Mouse (Mus musculus) embryonic facial prominence, embryonic 12.5 days (tissue): ENCODE data around the gene Defb41. TPM values are rescaled to one million over a fixed set of nuclear protein-coding genes. Genes with fewer than 3 reads are reported as not detected.
"Not testable (repeated sequence)": the region's sequence is repeated elsewhere in the genome, so short reads cannot be mapped to it uniquely, and the experiment has no call there.

ENCODE experiments used
- ATAC-seq: fragments of 200-750 bp; cut with Nextera tagmentation; 2 replicates; pipeline ENCODE4 v1.8.0; 2017; ENCODE audit not compliant: insufficient number of reproducible peaks, insufficient read depth, low FRiP score, low TSS enrichment
- H3K27ac ChIP-seq: fragments of 300-500 bp; sonication (generic); 2 replicates; pipeline ENCODE4 v1.5.1; 2016; ENCODE audit warnings: mild to moderate bottlenecking
- H3K27me3 ChIP-seq: fragments of 300-500 bp; sonication (generic); 2 replicates; pipeline ENCODE4 v1.6.1; 2016; ENCODE audit warnings: mild to moderate bottlenecking, moderate library complexity
- H3K36me3 ChIP-seq: fragments of 300-500 bp; sonication (generic); 2 replicates; pipeline ENCODE4 v1.6.1; 2016; ENCODE audit warnings: mild to moderate bottlenecking
- H3K4me1 ChIP-seq: fragments of 300-500 bp; sonication (generic); 2 replicates; pipeline ENCODE4 v1.6.1; 2016
- H3K4me2 ChIP-seq: fragments of 300-500 bp; sonication (generic); replicated peaks from 2 replicates; pipeline ENCODE4 v1.6.1; 2016; ENCODE audit warnings: mild to moderate bottlenecking, moderate library complexity
- H3K4me3 ChIP-seq: fragments of 300-500 bp; sonication (generic); 2 replicates; pipeline ENCODE4 v1.5.1; 2016; ENCODE audit warnings: mild to moderate bottlenecking
- H3K9ac ChIP-seq: fragments of 300-500 bp; sonication (generic); 2 replicates; pipeline ENCODE4 v1.6.1; 2016; ENCODE audit warnings: mild to moderate bottlenecking, moderate library complexity
- H3K9me3 ChIP-seq: fragments of 300-500 bp; sonication (generic); 2 replicates; pipeline ENCODE4 v1.6.1; 2016; ENCODE audit warnings: mild to moderate bottlenecking, moderate library complexity
- WGBS: fragments of 180-500 bp; shearing (Covaris S2); methylation state at CpG from one replicate; pipeline ENCODE4 v1.1.7; 2016; 5-methylcytosine and 5-hydroxymethylcytosine counted together
- polyA plus RNA-seq: library from polyadenylated mRNA; unstranded; fragments of >200 nt; fragmentation: Nextera tagmentation; extraction: Ambion mirVana; gene quantifications from 2 replicates; pipeline ENCODE4 v1.2.1, GENCODE M21; 2016

Gene Defb41
- not detected in 2 replicates for polyA plus RNA-seq

- H3K4me1 ChIP-seq: no peaks in the 10 kb centered on the region
- no peak within 1 kb of the TSS for H3K4me3 ChIP-seq
- no peaks in the 10 kb centered on the region for H3K27me3 ChIP-seq
- ATAC-seq: no peak
- H3K36me3 ChIP-seq: no peaks in the 10 kb centered on the region
- no peaks in the 10 kb centered on the region for H3K9me3 ChIP-seq
- no peak within 1 kb of the TSS for H3K27ac ChIP-seq
- no peak within 1 kb of the TSS for H3K9ac ChIP-seq
- no peak within 1 kb of the TSS for H3K4me2 ChIP-seq
Observed at GRCm38 (mm10) chr1:18265038-18265437, at the start of gene Defb41. TSS of gene Defb41 (minus strand) at chr1:18265138.

DNA sequence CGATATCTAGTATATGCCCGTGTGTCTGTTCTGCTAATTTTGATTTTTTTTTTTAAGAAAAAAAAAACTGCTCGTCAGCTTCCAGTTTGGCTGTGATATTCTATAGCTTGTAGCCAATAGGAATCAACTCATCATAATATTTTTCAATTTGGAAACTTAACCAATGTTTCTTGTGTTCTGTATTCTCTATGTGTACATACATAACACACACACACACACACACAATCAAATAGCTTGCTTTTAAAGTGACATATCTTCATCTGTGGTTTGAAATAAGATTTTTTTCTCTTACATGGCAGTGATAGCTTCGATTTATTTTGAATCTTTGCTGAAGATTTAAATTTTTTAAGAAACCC is 43.5 kb upstream of the Defb41 start:
- Histone ChIP-seq H3K9me3 (no peaks in the 10 kb centered on the region), H3K4me2 (no peak overlapping the region), H3K27me3 (no peaks in the 10 kb centered on the region), H3K27ac (no peak overlapping the region), H3K4me3 (no peak overlapping the region), H3K36me3 (no peaks in the 10 kb centered on the region), H3K4me1 (no peaks in the 10 kb centered on the region), H3K9ac (no peak overlapping the region)
- 80% methylated on average over 4 of the region's 4 CpGs for WGBS
- ATAC-seq: no peak

DNA sequence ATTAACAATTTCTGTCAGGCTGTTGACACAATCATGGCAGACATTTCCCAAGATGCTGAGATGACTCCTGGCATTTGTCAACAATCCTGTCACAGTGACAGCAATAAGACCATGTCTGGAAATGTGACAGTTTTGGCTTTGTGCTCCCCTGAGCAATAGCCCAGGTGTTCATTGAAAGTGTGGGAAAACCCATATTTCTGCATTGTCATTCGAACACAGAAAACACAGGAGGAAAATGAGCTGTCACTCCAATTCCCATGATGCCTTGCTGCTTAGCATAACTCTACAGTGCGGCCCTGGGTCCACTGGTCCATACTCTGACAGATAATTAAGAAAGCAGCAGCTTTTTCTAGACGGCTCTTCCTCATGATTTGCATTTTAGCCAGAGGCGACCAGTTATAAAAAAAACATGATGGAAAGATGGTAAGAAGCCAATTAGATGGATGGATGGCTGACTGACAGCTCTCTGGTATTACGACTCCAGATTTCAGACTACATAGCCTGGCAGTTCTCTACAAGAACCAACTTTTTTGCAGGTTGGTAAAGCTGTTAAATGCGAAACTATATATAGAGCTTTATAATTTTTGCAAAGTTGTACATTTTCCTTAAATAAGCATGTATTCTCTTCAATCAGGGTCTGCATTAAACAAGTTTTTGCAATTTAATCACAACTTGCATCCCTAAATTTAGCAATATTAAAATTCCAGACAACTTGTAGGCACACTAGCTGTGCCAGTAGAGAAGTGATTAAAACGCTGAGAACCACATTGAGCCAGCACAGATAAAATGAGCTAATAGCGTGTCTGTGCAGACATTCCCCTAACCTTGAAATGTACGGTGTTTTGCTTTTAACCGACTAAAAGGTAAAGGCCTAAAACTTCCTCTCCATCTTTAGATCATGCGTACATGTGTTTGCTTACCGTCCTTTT is 42.9 kb upstream of the Defb41 start:
- no peaks in the 10 kb centered on the region for H3K4me1 ChIP-seq
- H3K27ac ChIP-seq: no peak overlapping the region
- H3K36me3 ChIP-seq: no peaks in the 10 kb centered on the region
- H3K4me2 ChIP-seq: no peak overlapping the region
- no peak for ATAC-seq
- 81% methylated on average over 12 of the region's 12 CpGs for WGBS
- H3K4me3 ChIP-seq: no peak overlapping the region
- H3K27me3 ChIP-seq: no peaks in the 10 kb centered on the region
- H3K9me3 ChIP-seq: no peaks in the 10 kb centered on the region
- H3K9ac ChIP-seq: no peak overlapping the region

- Histone ChIP-seq H3K36me3 (no peaks in the 10 kb centered on the region), H3K27ac (no peak overlapping the region), H3K4me2 (no peak overlapping the region), H3K4me3 (no peak overlapping the region), H3K4me1 (no peaks in the 10 kb centered on the region), H3K9me3 (no peaks in the 10 kb centered on the region), H3K9ac (no peak overlapping the region), H3K27me3 (no peaks in the 10 kb centered on the region)
- no peak for ATAC-seq
- WGBS: 58% methylated on average over 4 of the region's 4 CpGs
Observed at GRCm38 (mm10) chr1:18292515-18292914, 27.6 kb upstream of the Defb41 start.

- H3K27ac ChIP-seq: no peak overlapping the region
- no peaks in the 10 kb centered on the region for H3K36me3 ChIP-seq
- WGBS: 45% methylated on average over 3 of the region's 3 CpGs
- no peaks in the 10 kb centered on the region for H3K27me3 ChIP-seq
- H3K4me3 ChIP-seq: no peak overlapping the region
- H3K4me1 ChIP-seq: no peaks in the 10 kb centered on the region
- H3K9ac ChIP-seq: no peak overlapping the region
- ATAC-seq: no peak
- no peaks in the 10 kb centered on the region for H3K9me3 ChIP-seq
- H3K4me2 ChIP-seq: no peak overlapping the region
Observed at GRCm38 (mm10) chr1:18288860-18289259, 23.9 kb upstream of the Defb41 start.

DNA sequence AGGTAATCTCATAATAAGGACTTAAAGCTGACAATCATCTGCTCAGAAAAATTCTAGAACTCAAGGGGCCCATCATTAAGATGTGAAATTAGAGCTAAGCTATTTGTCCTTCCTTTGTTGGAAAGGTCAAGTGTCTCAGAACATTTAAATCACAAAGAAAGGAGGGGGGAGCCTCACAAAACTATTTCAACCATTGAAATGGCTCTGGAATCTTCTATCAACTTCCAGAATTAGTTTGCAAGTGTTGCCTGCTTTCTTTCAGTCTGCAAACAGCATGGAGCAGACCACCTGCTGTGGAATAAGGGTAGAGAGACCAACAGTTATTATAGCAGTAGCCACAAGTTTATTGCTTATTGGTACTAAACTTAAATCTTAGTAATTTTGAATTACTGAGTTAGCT is 22.4 kb upstream of the Defb41 start:
- Histone ChIP-seq H3K27me3 (no peaks in the 10 kb centered on the region), H3K36me3 (no peaks in the 10 kb centered on the region), H3K4me3 (no peak overlapping the region), H3K9ac (no peak overlapping the region), H3K4me1 (no peaks in the 10 kb centered on the region), H3K27ac (no peak overlapping the region), H3K9me3 (no peaks in the 10 kb centered on the region), H3K4me2 (no peak overlapping the region)
- no peak for ATAC-seq

DNA sequence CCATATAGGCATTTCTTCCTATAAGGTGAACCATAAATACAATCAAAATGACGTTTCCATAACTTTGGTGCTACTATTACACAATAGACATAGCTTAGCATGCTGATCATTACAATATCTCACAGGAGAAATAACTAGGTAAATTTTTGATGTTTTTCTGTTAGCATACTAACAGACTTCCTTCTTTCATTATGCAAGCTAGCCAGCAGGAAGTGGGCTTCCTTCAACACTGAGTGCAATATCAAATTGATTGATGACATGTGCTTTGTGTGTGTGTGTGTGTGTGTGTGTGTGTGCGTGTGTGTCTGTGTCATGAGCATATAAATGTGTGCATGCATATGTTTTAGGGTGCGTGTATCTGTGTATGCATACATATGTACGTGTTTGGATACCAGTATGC is 6.2 kb upstream of the Defb41 start:
- Histone ChIP-seq H3K4me1 (no peaks in the 10 kb centered on the region), H3K36me3 (no peaks in the 10 kb centered on the region), H3K27ac (no peak overlapping the region), H3K9me3 (no peaks in the 10 kb centered on the region), H3K4me3 (no peak overlapping the region), H3K4me2 (no peak overlapping the region), H3K27me3 (no peaks in the 10 kb centered on the region), H3K9ac (no peak overlapping the region)
- ATAC-seq: no peak
- WGBS: 89% methylated on average over 4 of the region's 4 CpGs

DNA sequence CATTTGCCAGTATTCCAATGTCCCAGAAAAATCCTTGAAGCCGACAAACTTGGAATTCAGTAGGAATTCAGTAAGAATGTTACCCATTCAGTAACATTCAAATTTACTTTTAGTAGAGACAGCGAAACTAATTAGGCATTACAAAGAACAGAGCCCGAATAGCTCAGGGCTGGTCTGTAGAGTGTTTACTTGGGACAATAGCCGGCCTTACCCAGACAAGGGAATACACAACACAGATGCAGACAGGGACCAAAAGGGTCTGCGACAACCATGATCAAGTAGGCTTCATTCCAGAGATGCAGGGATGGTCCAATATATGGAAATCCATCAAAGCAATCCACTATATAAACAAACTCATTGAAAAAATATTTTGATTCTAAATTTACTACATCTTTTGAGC is 3.9 kb upstream of the Defb41 start:
- no peaks in the 10 kb centered on the region for H3K36me3 ChIP-seq
- H3K4me1 ChIP-seq: no peaks in the 10 kb centered on the region
- H3K27ac ChIP-seq: no peak overlapping the region
- no peak for ATAC-seq
- H3K4me3 ChIP-seq: no peak overlapping the region
- H3K9ac ChIP-seq: no peak overlapping the region
- WGBS: 63% methylated on average over 5 of the region's 5 CpGs
- H3K4me2 ChIP-seq: no peak overlapping the region
- no peaks in the 10 kb centered on the region for H3K27me3 ChIP-seq
- no peaks in the 10 kb centered on the region for H3K9me3 ChIP-seq

DNA sequence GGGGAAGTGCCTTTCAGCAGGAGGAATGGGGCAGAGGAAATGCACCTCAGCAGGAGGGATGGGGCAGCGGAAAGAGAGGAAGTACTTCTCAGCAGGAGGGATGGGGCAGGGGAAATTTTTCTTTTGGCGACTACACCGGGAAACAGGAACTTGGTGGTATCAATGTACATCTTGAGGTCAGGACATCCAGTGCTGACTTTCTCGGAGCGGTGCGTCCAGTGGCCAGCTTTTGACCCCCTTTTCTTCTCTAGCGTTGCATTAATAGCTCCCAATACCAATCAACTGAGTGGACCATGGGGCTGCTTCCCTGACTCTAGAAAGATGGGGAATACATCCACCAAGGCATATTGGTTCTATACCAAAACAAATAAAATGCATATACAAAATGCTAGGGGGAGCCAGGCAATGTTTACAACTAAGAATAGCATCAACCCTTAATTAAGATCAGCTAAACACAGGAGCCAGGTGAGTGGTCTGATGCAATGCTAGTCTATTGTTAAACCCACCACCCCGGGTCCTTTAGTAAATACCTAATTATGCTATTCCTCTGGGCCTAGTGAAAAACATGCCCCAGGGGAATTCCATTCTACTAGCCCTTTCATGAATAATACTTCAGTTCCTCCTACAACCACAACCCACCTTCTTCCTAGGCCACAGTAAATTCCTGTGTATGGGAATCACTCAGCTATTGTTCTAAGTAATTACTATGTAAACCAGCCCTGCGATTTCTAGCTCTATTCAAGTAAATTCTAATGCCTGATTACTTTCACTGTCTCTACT is 18.9 kb downstream of the Defb41 start:
- not testable (repeated sequence) for H3K4me1 ChIP-seq, H3K9me3 ChIP-seq, H3K4me2 ChIP-seq, H3K27ac ChIP-seq, H3K27me3 ChIP-seq, ATAC-seq, H3K9ac ChIP-seq, H3K36me3 ChIP-seq, H3K4me3 ChIP-seq
- 82% methylated on average over 9 of the region's 9 CpGs for WGBS

- Histone ChIP-seq H3K27me3 (no peaks in the 10 kb centered on the region), H3K9ac (no peak within 1 kb of the TSS), H3K27ac (no peak within 1 kb of the TSS), H3K4me3 (no peak within 1 kb of the TSS), H3K4me2 (no peak within 1 kb of the TSS), H3K4me1 (no peaks in the 10 kb centered on the region), H3K36me3 (no peaks in the 10 kb centered on the region), H3K9me3 (no peaks in the 10 kb centered on the region)
- WGBS: 81% methylated on average over 1 of the region's 1 CpGs
- ATAC-seq: no peak
Observed at GRCm38 (mm10) chr1:18237343-18237742, 27.6 kb downstream of the Defb41 start, which contains the start of gene Defb18. TSS of gene Defb18 (minus strand) at chr1:18237443.

GRCm38 (mm10) chr1:18223385-18223945 is 41.5 kb downstream of the Defb41 start:
- Histone ChIP-seq H3K27ac (no peak overlapping the region), H3K36me3 (no peaks in the 10 kb centered on the region), H3K4me3 (no peak overlapping the region), H3K4me1 (no peaks in the 10 kb centered on the region), H3K9ac (no peak overlapping the region), H3K9me3 (no peaks in the 10 kb centered on the region), H3K4me2 (no peak overlapping the region), H3K27me3 (no peaks in the 10 kb centered on the region)
- WGBS: 29% methylated on average over 3 of the region's 3 CpGs
- ATAC-seq: no peak
